Comparison of ENCODE assay signal across 10 mouse cellular contexts in genomic region chr16:41692435-41692834, GRCm38 (mm10).
DNase-seq lines count a peak whose midpoint lies in the region; TF ChIP-seq lines count a peak whose summit lies in the region.
"Had no signal": no experiment of that assay in that cellular context is flagged by ENCODE, and none has a peak within 500 bp of the region (broad histone marks: within the 10 kb centered on the region; RNA-seq: fewer than 3 reads in every experiment).

No protein-coding gene starts in this region.

- TF ChIP-seq POLR2A in liver, adult 2 months (IDR thresholded peaks at IDR 0.05; ENCODE audit: extremely low read depth, insufficient read depth, low read length), result no peak

- H3K4me1 ChIP-seq in liver, adult 2 months (ENCODE audit: control insufficient read depth, insufficient read depth, low read length), result no peaks in the 10 kb centered on the region
- H3K4me1 ChIP-seq: limb, embryonic 15.5 days had no signal

- peak; percentile 29 for DNase-seq in embryo, embryonic 9.5 days (ENCODE audit: extremely low spot score)
- DNase-seq in embryo, embryonic 11 days, result no peak
- peak; percentile 26 for DNase-seq in liver, adult 2 months (ENCODE audit: extremely low read depth, low read depth, low spot score)
- DNase-seq in liver, result no peak
- peak; percentile 54 for DNase-seq in R1 (ENCODE audit: low read depth, low spot score)
- DNase-seq in kidney, postnatal 14 days, result peak; percentile 13
- DNase-seq in right cerebral cortex, postnatal 4 days, result no peak
- DNase-seq in thymus, postnatal 0 days (ENCODE audit: low spot score), result no peak
- DNase-seq: cerebellum, postnatal 25 days had no signal

- TF ChIP-seq CTCF in liver, adult 2 months (IDR thresholded peaks at IDR 0.05; ENCODE audit: low read depth, low read length), result peak; percentile 27

- no peak overlapping the region for H3K9ac ChIP-seq in liver, adult 2 months (ENCODE audit: low read depth, low read length)
- H3K9ac ChIP-seq: limb, embryonic 15.5 days had no signal

- no peaks in the 10 kb centered on the region for H3K36me3 ChIP-seq in liver, adult 2 months (ENCODE audit: control insufficient read depth, insufficient read depth, low read length)
- H3K36me3 ChIP-seq: limb, embryonic 15.5 days had no signal

- no peaks in the 10 kb centered on the region for H3K79me2 ChIP-seq in liver, adult 2 months (ENCODE audit: control insufficient read depth, insufficient read depth, low read length)

- H3K27ac ChIP-seq in liver, adult 2 months (replicated peaks; ENCODE audit: insufficient read depth, low read depth, low read length), result no peak overlapping the region
- H3K27ac ChIP-seq: limb, embryonic 15.5 days had no signal

- H3K27me3 ChIP-seq in liver, adult 2 months (ENCODE audit: control insufficient read depth, insufficient read depth, low read length), result no peaks in the 10 kb centered on the region
- H3K27me3 ChIP-seq: limb, embryonic 15.5 days had no signal

- no peak overlapping the region for H3K4me3 ChIP-seq in liver, adult 2 months (ENCODE audit: insufficient read depth, low read depth, low read length)
- H3K4me3 ChIP-seq: limb, embryonic 15.5 days had no signal

Comparison
In these comparisons a context has a peak if more than half of its experiments do, and no peak if none do; other contexts are left out.
1. DNase-seq: peak in embryo, embryonic 9.5 days (single experiment), liver, adult 2 months (single experiment), R1 (single experiment) and kidney, postnatal 14 days (single experiment); none in embryo, embryonic 11 days (single experiment), liver (single experiment), right cerebral cortex, postnatal 4 days (single experiment) and thymus, postnatal 0 days (single experiment).